Mouse (Mus musculus): Measurements from ENCODE around the gene Fmod. TPM values are rescaled to one million over a fixed set of nuclear protein-coding genes. Genes with fewer than 3 reads are reported as not detected.
A peak's percentile ranks its signal among the peaks of the same experiment; 100 is the strongest.

Fmod gene
- total RNA-seq, 1 experiment from 2014 or later, result not detected

GRCm38 (mm10) chr1:134053207-134053606 is 16.2 kb downstream of the Fmod start:
- peak; percentile 78 for ATAC-seq (replicated peaks; ENCODE audit: insufficient number of reproducible peaks, low FRiP score, low TSS enrichment, poor library complexity, severe bottlenecking)

DNA sequence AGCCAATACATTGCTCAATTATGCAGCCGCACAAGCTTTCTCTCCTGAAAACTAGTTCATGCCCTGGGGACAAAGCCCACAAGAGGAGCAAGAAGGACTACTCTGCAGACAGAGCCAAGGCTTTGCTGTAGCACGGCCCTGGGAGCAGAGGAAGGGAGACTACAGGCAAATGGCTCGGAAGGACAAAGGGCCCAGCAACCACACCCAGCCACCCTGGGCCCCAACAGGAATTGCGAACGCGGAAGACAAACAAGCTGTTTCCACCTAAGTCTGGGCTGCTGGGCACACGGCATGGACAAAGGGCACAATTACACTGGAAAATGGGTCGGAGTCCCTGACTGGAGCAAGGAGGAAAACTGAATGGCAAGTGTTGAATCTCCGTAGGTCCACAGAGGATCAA is 18.0 kb downstream of the Fmod start:
- no peak for ATAC-seq (replicated peaks; ENCODE audit: insufficient number of reproducible peaks, low FRiP score, low TSS enrichment, poor library complexity, severe bottlenecking)

- ATAC-seq (replicated peaks; ENCODE audit: insufficient number of reproducible peaks, low FRiP score, low TSS enrichment, poor library complexity, severe bottlenecking), result no peak
Observed at GRCm38 (mm10) chr1:134055666-134056245, 18.7 kb downstream of the Fmod start.

DNA sequence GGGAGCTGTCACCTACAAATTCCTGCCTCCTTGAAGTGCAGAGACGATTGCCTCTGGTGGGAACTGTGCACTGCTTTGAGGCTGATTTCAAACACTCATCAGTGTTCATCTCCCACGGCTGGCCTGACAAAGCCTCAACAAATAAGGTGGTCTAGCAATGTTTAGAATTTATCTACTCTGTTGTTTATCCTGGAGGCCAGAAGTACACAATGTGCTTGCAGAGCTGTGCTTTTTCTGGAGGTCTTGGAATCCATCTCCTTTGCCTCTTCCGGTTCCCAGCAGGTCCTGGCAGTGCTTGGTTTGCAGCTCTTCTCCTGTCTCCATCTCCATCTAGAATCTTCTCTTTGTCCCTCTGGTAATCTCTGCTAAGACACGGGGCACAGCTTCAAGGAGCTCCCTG is 19.2 kb downstream of the Fmod start:
- no peak for ATAC-seq (replicated peaks; ENCODE audit: insufficient number of reproducible peaks, low FRiP score, low TSS enrichment, poor library complexity, severe bottlenecking)

GRCm38 (mm10) chr1:134057736-134058135 is 20.7 kb downstream of the Fmod start:
- no peak for ATAC-seq (replicated peaks; ENCODE audit: insufficient number of reproducible peaks, low FRiP score, low TSS enrichment, poor library complexity, severe bottlenecking)

- no peak for ATAC-seq (replicated peaks; ENCODE audit: insufficient number of reproducible peaks, low FRiP score, low TSS enrichment, poor library complexity, severe bottlenecking)
Observed at GRCm38 (mm10) chr1:134058870-134059269, 21.8 kb downstream of the Fmod start.

GRCm38 (mm10) chr1:134059739-134060695 is 23.0 kb downstream of the Fmod start:
- no peak for ATAC-seq (replicated peaks; ENCODE audit: insufficient number of reproducible peaks, low FRiP score, low TSS enrichment, poor library complexity, severe bottlenecking)

GRCm38 (mm10) chr1:134060849-134061569 is 24.0 kb downstream of the Fmod start:
- peak; percentile 58 for ATAC-seq (replicated peaks; ENCODE audit: insufficient number of reproducible peaks, low FRiP score, low TSS enrichment, poor library complexity, severe bottlenecking)

GRCm38 (mm10) chr1:134061915-134062314 is 24.9 kb downstream of the Fmod start:
- no peak for ATAC-seq (replicated peaks; ENCODE audit: insufficient number of reproducible peaks, low FRiP score, low TSS enrichment, poor library complexity, severe bottlenecking)

- no peak for ATAC-seq (replicated peaks; ENCODE audit: insufficient number of reproducible peaks, low FRiP score, low TSS enrichment, poor library complexity, severe bottlenecking)
Observed at GRCm38 (mm10) chr1:134062411-134063085, 25.5 kb downstream of the Fmod start.

GRCm38 (mm10) chr1:134063086-134063772 is 26.2 kb downstream of the Fmod start:
- ATAC-seq (replicated peaks; ENCODE audit: insufficient number of reproducible peaks, low FRiP score, low TSS enrichment, poor library complexity, severe bottlenecking), result peak; percentile 21

GRCm38 (mm10) chr1:134063773-134064125 is 26.7 kb downstream of the Fmod start:
- ATAC-seq (replicated peaks; ENCODE audit: insufficient number of reproducible peaks, low FRiP score, low TSS enrichment, poor library complexity, severe bottlenecking), result 0 out of 2 replicates have a peak, but pooled peaks have one; percentile 11

DNA sequence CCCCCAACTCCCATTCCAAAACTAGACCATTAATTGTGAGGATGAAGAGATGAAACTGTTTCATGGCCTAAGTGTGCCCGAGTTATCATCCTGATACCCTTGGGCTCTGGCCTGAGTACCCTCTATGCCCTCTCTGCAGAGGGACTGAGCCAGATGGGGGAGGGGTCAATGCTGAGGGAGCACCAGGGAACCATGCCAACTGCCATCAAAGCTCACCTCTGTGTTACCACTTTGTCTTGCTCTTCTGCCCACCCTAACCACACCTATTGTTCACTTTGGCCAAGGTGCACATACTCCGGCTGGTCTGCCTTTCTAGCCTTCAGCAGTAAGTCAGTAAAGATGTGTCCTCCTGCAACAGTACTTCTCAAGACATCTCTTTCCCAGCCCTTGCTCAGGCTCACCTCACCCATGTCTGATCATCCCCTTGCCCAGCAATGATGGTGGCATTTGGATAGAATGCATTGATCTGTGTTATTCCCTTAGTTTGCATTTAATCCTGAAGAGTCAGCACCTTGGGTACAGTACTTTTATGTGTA is 27.3 kb downstream of the Fmod start:
- no peak for ATAC-seq (replicated peaks; ENCODE audit: insufficient number of reproducible peaks, low FRiP score, low TSS enrichment, poor library complexity, severe bottlenecking)

GRCm38 (mm10) chr1:134065241-134065809 is 28.3 kb downstream of the Fmod start:
- ATAC-seq (replicated peaks; ENCODE audit: insufficient number of reproducible peaks, low FRiP score, low TSS enrichment, poor library complexity, severe bottlenecking), result peak; percentile 60

DNA sequence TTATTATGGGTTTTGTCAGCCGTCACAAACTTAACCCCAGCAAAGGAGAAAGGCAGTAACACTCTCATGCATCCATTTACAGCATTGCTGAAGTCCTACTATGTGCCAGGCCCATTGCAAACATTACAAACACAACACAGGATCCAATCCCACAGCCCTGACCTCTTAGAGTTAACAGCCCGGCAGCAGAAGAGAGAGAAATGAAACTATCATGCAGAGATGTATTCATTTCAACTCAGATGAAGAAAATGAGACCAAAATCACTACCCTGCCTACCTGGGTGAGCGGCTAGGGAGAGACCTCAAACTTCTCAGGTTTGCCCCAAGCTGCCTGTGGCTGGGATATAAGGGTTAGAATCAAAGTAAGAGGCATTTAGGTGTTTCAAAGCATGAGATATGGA is 29.5 kb downstream of the Fmod start:
- ATAC-seq (replicated peaks; ENCODE audit: insufficient number of reproducible peaks, low FRiP score, low TSS enrichment, poor library complexity, severe bottlenecking), result no peak

- no peak for ATAC-seq (replicated peaks; ENCODE audit: insufficient number of reproducible peaks, low FRiP score, low TSS enrichment, poor library complexity, severe bottlenecking)
Observed at GRCm38 (mm10) chr1:134067143-134067619, 30.1 kb downstream of the Fmod start.

- ATAC-seq (replicated peaks; ENCODE audit: insufficient number of reproducible peaks, low FRiP score, low TSS enrichment, poor library complexity, severe bottlenecking), result no peak
Observed at GRCm38 (mm10) chr1:134070099-134070669, 33.1 kb downstream of the Fmod start.
